Comparison of ENCODE assay signal across 23 mouse cellular contexts in genomic region chr9:65556349-65556748, GRCm38 (mm10). TPM values are rescaled to one million over a fixed set of nuclear protein-coding genes. Genes with fewer than 3 reads are reported as not detected.
DNase-seq lines count a peak whose midpoint lies in the region; ATAC-seq and TF ChIP-seq lines count a peak whose summit lies in the region.
"Had no signal": no experiment of that assay in that cellular context is flagged by ENCODE, and none has a peak within 500 bp of the region (broad histone marks: within the 10 kb centered on the region; RNA-seq: fewer than 3 reads in every experiment).

No protein-coding gene starts in this region.

- H3K79me2 ChIP-seq in macrophage (ENCODE audit: inconsistent target), result peaks cover 82% of the 10 kb centered on the region

- H3K4me1 ChIP-seq in liver, embryonic 11.5 days (replicated peaks; ENCODE audit: control insufficient read depth, insufficient read depth, low read length), result peaks cover 48% of the 10 kb centered on the region
- peaks cover 17% of the 10 kb centered on the region; the same call in 1 of the 2 replicates for H3K4me1 ChIP-seq in bone marrow, adult 2 months (ENCODE audit: control insufficient read depth, insufficient read depth, low read length)
- peaks cover 92% of the 10 kb centered on the region for H3K4me1 ChIP-seq in liver, embryonic 13.5 days (replicated peaks)
- H3K4me1 ChIP-seq in hindbrain, embryonic 11.5 days (replicated peaks; ENCODE audit: control insufficient read depth, insufficient read depth, low read length), result peaks cover 7% of the 10 kb centered on the region

- no peaks in the 10 kb centered on the region for H3K9me3 ChIP-seq in liver, embryonic 11.5 days (ENCODE audit: control insufficient read depth, low read length)
- no peaks in the 10 kb centered on the region for H3K9me3 ChIP-seq in liver, embryonic 13.5 days (replicated peaks)
- H3K9me3 ChIP-seq in hindbrain, embryonic 11.5 days (ENCODE audit: control insufficient read depth, low read length), result no peaks in the 10 kb centered on the region
- H3K9me3 ChIP-seq: embryonic facial prominence, embryonic 12.5 days; heart, embryonic 12.5 days; hindbrain, embryonic 10.5 days; hindbrain, embryonic 15.5 days had no signal

- H3K36me3 ChIP-seq in liver, embryonic 11.5 days (ENCODE audit: control insufficient read depth, insufficient read depth, low read length), result peaks cover 35% of the 10 kb centered on the region
- H3K36me3 ChIP-seq in liver, embryonic 13.5 days, result peaks cover 92% of the 10 kb centered on the region
- peaks cover 68% of the 10 kb centered on the region for H3K36me3 ChIP-seq in macrophage (ENCODE audit: inconsistent target)
- H3K36me3 ChIP-seq in hindbrain, embryonic 11.5 days (ENCODE audit: control insufficient read depth, insufficient read depth, low read length), result peaks cover 6% of the 10 kb centered on the region; the same call in 1 of the 2 replicates

- no peak for DNase-seq in liver, embryonic 11.5 days (ENCODE audit: low spot score)
- DNase-seq in liver, result no peak
- no peak for DNase-seq in liver, embryonic 13.5 days
- no peak for DNase-seq in B cell, adult 2 months
- DNase-seq in hindbrain, embryonic 11.5 days (ENCODE audit: low spot score), result no peak
- DNase-seq: adrenal gland, adult 8-10 months; adrenal gland, postnatal 36 days; cerebellum, adult 11 months; cerebellum, adult 8-10 months; cerebellum, postnatal 14 days; embryo, embryonic 11 days; gastrocnemius, postnatal 10 days had no signal

- H3K4me3 ChIP-seq in liver, embryonic 11.5 days (ENCODE audit: low read depth, low read length), result no peak overlapping the region
- H3K4me3 ChIP-seq in bone marrow, adult 2 months (replicated peaks; ENCODE audit: control insufficient read depth, low read depth, low read length), result no peak overlapping the region
- H3K4me3 ChIP-seq in liver, embryonic 13.5 days (replicated peaks), result no peak overlapping the region
- H3K4me3 ChIP-seq in macrophage (ENCODE audit: inconsistent target), result no peak overlapping the region
- no peak overlapping the region for H3K4me3 ChIP-seq in hindbrain, embryonic 11.5 days (ENCODE audit: low read depth, low read length)
- H3K4me3 ChIP-seq: embryonic facial prominence, embryonic 12.5 days; heart, embryonic 12.5 days; hindbrain, embryonic 10.5 days; hindbrain, embryonic 15.5 days had no signal

- H3K4me2 ChIP-seq in liver, embryonic 11.5 days, result no peak overlapping the region; the same call in 1 of the 2 replicates
- H3K4me2 ChIP-seq in liver, embryonic 13.5 days, result 0 out of 2 replicates have a peak overlapping the region, but pooled peaks have one; percentile 73
- no peak overlapping the region for H3K4me2 ChIP-seq in hindbrain, embryonic 11.5 days (replicated peaks; ENCODE audit: low read depth, low read length)
- H3K4me2 ChIP-seq: embryonic facial prominence, embryonic 12.5 days; heart, embryonic 12.5 days; hindbrain, embryonic 15.5 days had no signal

- WGBS in liver, embryonic 11.5 days, result 95% methylated on average over 8 of the region's 8 CpGs
- WGBS in bone marrow, adult 2 months, result 93% methylated on average over 8 of the region's 8 CpGs
- 86% methylated on average over 8 of the region's 8 CpGs for WGBS in liver, embryonic 13.5 days (ENCODE audit: insufficient replicate concordance)
- WGBS in macrophage (ENCODE audit: missing documents), result 93% methylated on average over 8 of the region's 8 CpGs
- WGBS in hindbrain, embryonic 11.5 days, result 98% methylated on average over 8 of the region's 8 CpGs

- H3K27me3 ChIP-seq in liver, embryonic 11.5 days (replicated peaks; ENCODE audit: control insufficient read depth, insufficient read depth, low read length), result no peaks in the 10 kb centered on the region
- H3K27me3 ChIP-seq in liver, embryonic 13.5 days, result no peaks in the 10 kb centered on the region
- H3K27me3 ChIP-seq in hindbrain, embryonic 11.5 days (ENCODE audit: control insufficient read depth, insufficient read depth, low read length), result no peaks in the 10 kb centered on the region
- H3K27me3 ChIP-seq: embryonic facial prominence, embryonic 12.5 days; heart, embryonic 12.5 days; hindbrain, embryonic 15.5 days had no signal

- TF ChIP-seq POLR2A in bone marrow, adult 2 months (IDR thresholded peaks at IDR 0.05; ENCODE audit: borderline replicate concordance, control insufficient read depth, low read depth, low read length), result no peak

- H3K27ac ChIP-seq in liver, embryonic 11.5 days (ENCODE audit: low read depth, low read length), result peak overlapping the region; percentile 95
- H3K27ac ChIP-seq in bone marrow, adult 2 months (ENCODE audit: control insufficient read depth, insufficient read depth, low read depth, low read length, poor library complexity), result peak overlapping the region; percentile 66; the same call in 1 of the 2 replicates
- peak overlapping the region; percentile 99 for H3K27ac ChIP-seq in liver, embryonic 13.5 days
- H3K27ac ChIP-seq in macrophage, result 0 out of 2 replicates have a peak overlapping the region, but pooled peaks have one; percentile 7
- no peak overlapping the region for H3K27ac ChIP-seq in hindbrain, embryonic 11.5 days (ENCODE audit: low read depth, low read length)
- H3K27ac ChIP-seq: hindbrain, embryonic 15.5 days had no signal

- no peak for ATAC-seq in liver, embryonic 11.5 days (replicated peaks; ENCODE audit: low FRiP score)
- no peak for ATAC-seq in liver, embryonic 13.5 days (ENCODE audit: low read depth)
- ATAC-seq in hindbrain, embryonic 11.5 days (ENCODE audit: low FRiP score), result no peak
- ATAC-seq: forebrain, embryonic 16.5 days had no signal

- TF ChIP-seq CTCF in bone marrow, adult 2 months (IDR thresholded peaks at IDR 0.05; ENCODE audit: control insufficient read depth, insufficient read depth, low read length), result no peak

- peak overlapping the region; percentile 57; the same call in 1 of the 2 replicates for H3K9ac ChIP-seq in liver, embryonic 11.5 days (ENCODE audit: low read depth, low read length)
- peak overlapping the region; percentile 80 for H3K9ac ChIP-seq in liver, embryonic 13.5 days
- H3K9ac ChIP-seq in hindbrain, embryonic 11.5 days (ENCODE audit: low read depth, low read length), result no peak overlapping the region
- H3K9ac ChIP-seq: embryonic facial prominence, embryonic 12.5 days; heart, embryonic 12.5 days; hindbrain, embryonic 15.5 days had no signal

RNA-seq across cellular contexts. Expression of gene Plekho2, which starts 23.5 kb away (rescaled TPM):
- polyA plus RNA-seq in liver, embryonic 11.5 days (2014; fragmentation: Nextera tagmentation; extraction: Ambion mirVana), result 29.5 and 30.3 TPM in 2 replicates
- polyA plus RNA-seq in bone marrow, adult 2 months (2011; ENCODE audit: insufficient read depth, insufficient read length, low replicate concordance, missing spikeins), result 25.7 and 55.0 TPM in 2 replicates
- polyA plus RNA-seq in liver, embryonic 13.5 days (2015; fragmentation: Nextera tagmentation; extraction: Ambion mirVana), result 24.2 and 31.6 TPM in 2 replicates
- 1,000 to 10,000 TPM in 1 of 26 experiments, 100 to 1,000 TPM in 25; 183 to 1,124 (median 419) TPM for total RNA-seq in macrophage (2018; cell fraction: chromatin; rRNA removed)
- 100 to 1,000 TPM; 261 to 438 (median 317) TPM for total RNA-seq in macrophage (2018; cell fraction: cytosol; rRNA removed)
- 1,000 to 10,000 TPM in 2 of 26 experiments, 100 to 1,000 TPM in 24; 284 to 1,133 (median 407) TPM for total RNA-seq in macrophage (2018; cell fraction: nucleus; rRNA removed)
- polyA plus RNA-seq in macrophage (2018), result 195 to 316 TPM (median 234 TPM) in 3 replicates
- polyA plus RNA-seq in hindbrain, embryonic 11.5 days (2014; fragmentation: Nextera tagmentation; extraction: Ambion mirVana), result 10.2 and 10.7 TPM in 2 replicates

RNA-seq across cellular contexts. Expression of gene Pif1, which starts 30.6 kb away (rescaled TPM):
- 16.4 and 18.0 TPM in 2 replicates for polyA plus RNA-seq in liver, embryonic 11.5 days (2014; fragmentation: Nextera tagmentation; extraction: Ambion mirVana)
- polyA plus RNA-seq in bone marrow, adult 2 months (2011; ENCODE audit: insufficient read depth, insufficient read length, low replicate concordance, missing spikeins), result 16.5 and 29.8 TPM in 2 replicates
- 11.0 and 13.8 TPM in 2 replicates for polyA plus RNA-seq in liver, embryonic 13.5 days (2015; fragmentation: Nextera tagmentation; extraction: Ambion mirVana)
- 1 to 10 TPM in 14 of 26 experiments, under 1 TPM in 3, not detected in 9; 0.42 to 7.2 (median 1.2) TPM for total RNA-seq in macrophage (2018; cell fraction: chromatin; rRNA removed)
- total RNA-seq in macrophage (2018; cell fraction: cytosol; rRNA removed), result 1 to 10 TPM in 1 of 26 experiments, under 1 TPM in 19, not detected in 6; 0.03 to 1.3 (median 0.27) TPM
- 1 to 10 TPM in 5 of 26 experiments, under 1 TPM in 17, not detected in 4; 0.12 to 3.1 (median 0.45) TPM for total RNA-seq in macrophage (2018; cell fraction: nucleus; rRNA removed)
- polyA plus RNA-seq in macrophage (2018), result 0.51 to 0.53 TPM in 2 of 3 replicates, not detected in the other
- 9.9 and 12.5 TPM in 2 replicates for polyA plus RNA-seq in hindbrain, embryonic 11.5 days (2014; fragmentation: Nextera tagmentation; extraction: Ambion mirVana)
- total RNA-seq: heart, postnatal 25 days had no signal

RNA-seq across cellular contexts. Expression of gene Ankdd1a, which starts 36.4 kb away (rescaled TPM):
- polyA plus RNA-seq in liver, embryonic 11.5 days (2014; fragmentation: Nextera tagmentation; extraction: Ambion mirVana), result not detected in 2 replicates
- 1.2 TPM in 1 of 2 replicates, not detected in the other for polyA plus RNA-seq in bone marrow, adult 2 months (2011; ENCODE audit: insufficient read depth, insufficient read length, low replicate concordance, missing spikeins)
- polyA plus RNA-seq in liver, embryonic 13.5 days (2015; fragmentation: Nextera tagmentation; extraction: Ambion mirVana), result not detected in 2 replicates
- 10 to 100 TPM in 10 of 26 experiments, 1 to 10 TPM in 16; 2.1 to 25.4 (median 7.0) TPM for total RNA-seq in macrophage (2018; cell fraction: chromatin; rRNA removed)
- under 1 TPM in 16 of 26 experiments, not detected in 10; 0.07 to 0.44 (median 0.15) TPM for total RNA-seq in macrophage (2018; cell fraction: cytosol; rRNA removed)
- total RNA-seq in macrophage (2018; cell fraction: nucleus; rRNA removed), result 10 to 100 TPM in 2 of 26 experiments, 1 to 10 TPM in 21, under 1 TPM in 3; 0.52 to 18.4 (median 2.1) TPM
- polyA plus RNA-seq in macrophage (2018), result 0.13 TPM in 1 of 3 replicates, not detected in the others
- polyA plus RNA-seq in hindbrain, embryonic 11.5 days (2014; fragmentation: Nextera tagmentation; extraction: Ambion mirVana), result 0.20 and 0.71 TPM in 2 replicates
- total RNA-seq: common myeloid progenitor, adult 5-6 weeks; ES-E14; gastrocnemius, postnatal 10 days; heart, postnatal 25 days had no signal
- polyA plus RNA-seq: embryonic facial prominence, embryonic 12.5 days; heart, embryonic 12.5 days; heart, embryonic 16.5 days; hindbrain, embryonic 10.5 days had no signal
